Mouse (Mus musculus): ENCODE results near the gene Tmem131. TPM values are rescaled to one million over a fixed set of nuclear protein-coding genes. Genes with fewer than 3 reads are reported as not detected.

The Tmem131 gene
- polyA plus RNA-seq, 1 experiment from 2014 or later = 11.2 TPM

DNA sequence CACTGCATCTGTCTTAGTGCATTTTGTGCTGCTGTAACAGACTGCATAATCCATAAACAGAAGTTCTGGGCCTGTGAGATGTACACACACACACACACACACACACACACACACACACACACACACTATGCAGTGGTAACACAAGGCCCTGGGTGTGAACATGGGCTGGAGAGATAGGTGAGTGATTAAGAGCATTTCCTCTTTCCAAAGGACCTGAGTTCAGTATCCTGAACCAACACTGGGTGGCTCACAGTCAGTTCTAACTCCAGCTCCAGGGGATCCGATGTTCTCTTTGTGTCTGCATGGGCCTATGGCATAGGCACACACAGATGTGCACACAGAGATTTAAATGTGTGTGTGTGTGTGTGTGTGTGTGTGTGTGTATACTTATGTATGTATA lies 72.9 kb downstream of the Tmem131 start:
- Histone ChIP-seq H3K4me1 (no peaks in the 10 kb centered on the region), H3K27me3 (replicated peaks) (no peaks in the 10 kb centered on the region), H3K9me3 (replicated peaks) (no peaks in the 10 kb centered on the region), H3K27ac (replicated peaks) (no peak overlapping the region), H3K4me3 (replicated peaks) (no peak overlapping the region), H3K4me2 (no peak overlapping the region), H3K9ac (replicated peaks) (no peak overlapping the region), H3K36me3 (peaks cover 11% of the 10 kb centered on the region)
- no peak for ATAC-seq (ENCODE audit: low FRiP score)
- 83% methylated on average over 1 of the region's 1 CpGs for WGBS

DNA sequence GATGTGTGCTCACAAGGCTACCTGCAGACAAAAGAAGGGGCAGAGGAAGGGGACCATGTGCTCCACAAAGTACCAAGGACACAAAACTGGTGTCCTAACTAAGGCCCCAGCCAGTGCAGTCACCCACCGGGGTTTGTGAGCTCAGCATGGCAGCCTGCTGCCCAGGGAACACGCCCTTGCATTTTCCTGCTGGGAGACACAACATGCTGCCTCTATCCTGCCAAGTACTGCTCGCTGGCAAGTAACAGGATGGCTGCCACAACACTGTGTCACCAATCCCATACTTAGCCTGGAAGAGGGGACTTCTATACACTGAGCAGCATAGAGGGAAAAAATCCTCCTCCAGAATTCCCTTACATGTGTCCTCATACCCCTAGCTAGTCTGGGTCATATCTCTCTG lies 78.7 kb downstream of the Tmem131 start:
- Histone ChIP-seq H3K4me2 (no peak overlapping the region), H3K27me3 (replicated peaks) (no peaks in the 10 kb centered on the region), H3K4me1 (peaks cover 25% of the 10 kb centered on the region), H3K4me3 (replicated peaks) (no peak overlapping the region), H3K9me3 (replicated peaks) (no peaks in the 10 kb centered on the region), H3K36me3 (no peaks in the 10 kb centered on the region), H3K27ac (replicated peaks) (0 out of 2 replicates have a peak overlapping the region, but pooled peaks have one; percentile 37), H3K9ac (replicated peaks) (no peak overlapping the region)
- WGBS = 84% methylated on average over 3 of the region's 3 CpGs
- ATAC-seq (ENCODE audit: low FRiP score) = no peak

DNA sequence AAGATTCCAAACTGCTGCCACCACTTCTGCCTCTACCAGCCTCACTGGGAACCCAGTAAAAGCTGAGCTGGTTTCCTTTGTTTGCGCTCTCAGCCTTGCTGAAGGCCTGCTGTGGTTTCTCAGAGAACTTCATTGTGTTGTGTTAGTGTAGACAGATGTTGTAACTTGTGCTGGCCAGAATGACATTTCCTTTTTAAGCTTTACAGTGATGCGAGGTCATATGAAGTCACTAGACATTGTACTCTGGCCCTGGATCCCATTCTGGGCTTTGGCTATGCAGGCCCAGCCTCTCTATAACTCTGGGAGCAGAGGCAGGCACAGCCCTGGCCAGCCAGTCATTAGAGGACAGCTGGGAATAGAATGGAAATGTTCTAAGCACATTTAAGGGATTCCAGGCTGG lies 81.7 kb downstream of the Tmem131 start:
- Histone ChIP-seq H3K9ac (replicated peaks) (no peak overlapping the region), H3K4me1 (peaks cover 26% of the 10 kb centered on the region), H3K27me3 (replicated peaks) (no peaks in the 10 kb centered on the region), H3K4me2 (no peak overlapping the region), H3K36me3 (no peaks in the 10 kb centered on the region), H3K27ac (replicated peaks) (0 out of 2 replicates have a peak overlapping the region, but pooled peaks have one; percentile 64), H3K9me3 (replicated peaks) (no peaks in the 10 kb centered on the region), H3K4me3 (replicated peaks) (no peak overlapping the region)
- 74% methylated on average over 2 of the region's 2 CpGs for WGBS
- ATAC-seq (ENCODE audit: low FRiP score) = no peak

DNA sequence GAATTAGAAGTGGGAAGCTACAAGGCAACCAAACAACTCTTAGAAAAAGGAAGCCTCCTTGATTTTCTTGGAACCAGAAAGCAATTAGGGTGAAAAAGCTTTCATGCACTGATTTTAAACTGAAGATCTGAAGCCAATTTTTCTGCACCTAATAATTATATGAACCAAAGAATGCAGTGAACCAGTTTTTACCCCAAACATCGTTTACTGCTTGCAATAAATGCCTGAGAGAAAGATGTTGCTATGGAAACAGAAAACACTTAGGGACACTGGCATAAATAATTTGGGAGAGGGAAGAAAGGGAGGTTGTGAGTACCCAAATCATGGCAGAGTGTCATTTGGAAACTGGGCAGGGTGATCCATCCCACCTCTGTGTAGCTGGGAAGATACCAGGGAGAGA lies 82.6 kb downstream of the Tmem131 start:
- no peak for ATAC-seq (ENCODE audit: low FRiP score)
- Histone ChIP-seq H3K4me3 (replicated peaks) (no peak overlapping the region), H3K27me3 (replicated peaks) (no peaks in the 10 kb centered on the region), H3K4me2 (no peak overlapping the region), H3K4me1 (peaks cover 26% of the 10 kb centered on the region), H3K27ac (replicated peaks) (peak overlapping the region; percentile 64), H3K9ac (replicated peaks) (no peak overlapping the region), H3K9me3 (replicated peaks) (no peaks in the 10 kb centered on the region), H3K36me3 (no peaks in the 10 kb centered on the region)
- WGBS = 4% methylated on average over 1 of the region's 1 CpGs

DNA sequence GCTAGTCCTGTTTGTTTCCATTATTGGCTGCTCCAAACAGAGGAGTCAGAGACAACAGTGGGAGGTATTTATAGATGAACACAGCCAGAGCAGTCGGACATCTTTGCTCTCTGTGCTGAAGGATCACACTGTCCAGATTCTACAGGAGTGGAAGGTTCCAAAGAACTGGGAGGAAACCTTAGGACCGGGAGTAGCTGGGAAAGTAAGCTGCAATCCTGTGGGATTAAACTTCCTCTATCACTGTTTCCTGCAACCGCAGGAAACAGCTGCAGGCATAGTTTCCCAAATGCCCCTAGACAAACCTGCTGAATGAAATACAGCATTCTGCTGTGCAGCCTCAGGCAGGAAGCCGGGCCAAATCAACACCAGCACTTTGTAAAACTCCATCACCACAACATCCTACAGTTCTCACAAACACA lies 83.0 kb downstream of the Tmem131 start:
- peak overlapping the region; percentile 64 for H3K27ac ChIP-seq (replicated peaks)
- H3K9ac ChIP-seq (replicated peaks) = no peak overlapping the region
- no peak for ATAC-seq (ENCODE audit: low FRiP score)
- no peaks in the 10 kb centered on the region for H3K27me3 ChIP-seq (replicated peaks)
- peaks cover 30% of the 10 kb centered on the region for H3K4me1 ChIP-seq
- 43% methylated on average over 4 of the region's 4 CpGs for WGBS
- H3K4me2 ChIP-seq = no peak overlapping the region
- no peak overlapping the region for H3K4me3 ChIP-seq (replicated peaks)
- no peaks in the 10 kb centered on the region for H3K36me3 ChIP-seq
- H3K9me3 ChIP-seq (replicated peaks) = no peaks in the 10 kb centered on the region

DNA sequence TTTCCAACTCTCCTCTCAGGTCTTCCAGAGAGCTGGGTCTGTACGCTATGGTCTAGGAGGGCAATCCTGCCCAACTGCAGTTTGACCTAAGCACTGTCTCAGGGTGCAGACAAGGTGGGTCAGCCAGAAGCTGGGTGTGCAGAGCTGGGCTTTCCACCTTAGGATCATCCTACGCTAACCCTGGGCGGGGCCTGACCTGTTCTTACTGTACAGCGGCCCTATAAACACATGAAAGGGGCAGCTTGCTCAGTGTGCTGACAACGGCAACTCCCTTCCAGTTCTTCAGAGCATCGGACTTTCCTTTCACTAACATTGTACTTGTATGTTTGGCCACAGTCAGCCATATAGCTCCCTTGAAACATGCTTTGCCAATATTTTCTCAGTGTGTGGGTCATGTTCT lies 86.4 kb downstream of the Tmem131 start:
- H3K36me3 ChIP-seq = no peaks in the 10 kb centered on the region
- no peak overlapping the region for H3K27ac ChIP-seq (replicated peaks)
- no peak overlapping the region for H3K4me3 ChIP-seq (replicated peaks)
- peaks cover 26% of the 10 kb centered on the region for H3K4me1 ChIP-seq
- H3K9me3 ChIP-seq (replicated peaks) = no peaks in the 10 kb centered on the region
- ATAC-seq (ENCODE audit: low FRiP score) = no peak
- no peak overlapping the region for H3K9ac ChIP-seq (replicated peaks)
- H3K27me3 ChIP-seq (replicated peaks) = no peaks in the 10 kb centered on the region
- 93% methylated on average over 6 of the region's 6 CpGs for WGBS
- H3K4me2 ChIP-seq = no peak overlapping the region

DNA sequence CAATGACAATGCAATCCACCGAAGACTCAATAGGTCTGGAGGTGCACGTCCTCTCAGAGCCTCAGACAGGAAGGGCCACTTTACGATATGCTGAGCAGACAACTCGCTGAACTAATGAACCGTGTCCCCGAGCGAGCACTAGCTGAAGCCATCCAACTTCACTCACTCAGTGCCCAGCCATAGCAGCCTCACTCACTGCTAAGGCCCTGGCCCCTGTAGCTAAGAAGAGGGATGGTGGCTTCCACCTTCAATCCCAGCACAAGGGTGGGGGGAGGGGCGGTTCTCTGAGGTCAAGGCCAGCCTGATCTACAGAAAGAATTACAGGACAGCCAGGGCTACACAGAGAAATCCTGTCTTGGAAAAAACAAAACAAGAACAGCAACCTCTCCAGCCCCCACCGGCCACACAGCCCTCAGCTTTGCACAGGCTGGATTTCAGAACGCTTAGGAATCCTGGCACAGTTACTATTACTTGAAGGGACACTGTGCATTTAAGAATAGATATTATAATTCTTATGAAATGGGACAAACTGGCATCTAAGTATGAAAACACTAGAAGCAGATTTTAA lies 89.2 kb downstream of the Tmem131 start:
- H3K9ac ChIP-seq (replicated peaks) = no peak overlapping the region
- no peak overlapping the region for H3K27ac ChIP-seq (replicated peaks)
- H3K9me3 ChIP-seq (replicated peaks) = no peaks in the 10 kb centered on the region
- ATAC-seq (ENCODE audit: low FRiP score) = no peak
- H3K4me3 ChIP-seq (replicated peaks) = no peak overlapping the region
- H3K4me2 ChIP-seq = no peak overlapping the region
- peaks cover 3% of the 10 kb centered on the region; the same call in 1 of the 2 replicates for H3K4me1 ChIP-seq
- 48% methylated on average over 10 of the region's 10 CpGs for WGBS
- H3K36me3 ChIP-seq = no peaks in the 10 kb centered on the region
- H3K27me3 ChIP-seq (replicated peaks) = no peaks in the 10 kb centered on the region

DNA sequence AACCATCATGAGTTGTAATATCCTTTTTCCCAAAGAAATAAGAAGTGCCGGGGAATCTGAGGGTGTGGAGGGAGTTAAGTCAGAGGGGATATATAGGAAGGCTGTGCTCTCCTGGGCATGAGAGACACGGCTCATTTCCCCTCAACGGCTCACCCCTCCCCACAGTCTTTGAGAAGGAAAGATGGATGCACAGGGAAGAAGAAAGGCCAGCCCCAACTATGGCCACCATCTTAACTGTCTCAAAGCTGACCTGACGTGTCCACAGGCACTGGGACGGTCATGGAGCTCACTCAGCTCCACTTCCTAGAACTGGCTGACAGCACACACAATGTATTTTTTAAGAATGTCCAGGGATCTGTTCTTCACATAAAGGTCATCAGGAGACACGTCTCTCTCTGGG lies 91.4 kb downstream of the Tmem131 start:
- Histone ChIP-seq H3K9me3 (replicated peaks) (no peaks in the 10 kb centered on the region), H3K36me3 (no peaks in the 10 kb centered on the region), H3K4me1 (peaks cover 3% of the 10 kb centered on the region; the same call in 1 of the 2 replicates), H3K9ac (replicated peaks) (no peak overlapping the region), H3K4me3 (replicated peaks) (no peak overlapping the region), H3K4me2 (no peak overlapping the region), H3K27me3 (replicated peaks) (no peaks in the 10 kb centered on the region), H3K27ac (replicated peaks) (no peak overlapping the region)
- WGBS = 68% methylated on average over 6 of the region's 6 CpGs
- no peak for ATAC-seq (ENCODE audit: low FRiP score)

DNA sequence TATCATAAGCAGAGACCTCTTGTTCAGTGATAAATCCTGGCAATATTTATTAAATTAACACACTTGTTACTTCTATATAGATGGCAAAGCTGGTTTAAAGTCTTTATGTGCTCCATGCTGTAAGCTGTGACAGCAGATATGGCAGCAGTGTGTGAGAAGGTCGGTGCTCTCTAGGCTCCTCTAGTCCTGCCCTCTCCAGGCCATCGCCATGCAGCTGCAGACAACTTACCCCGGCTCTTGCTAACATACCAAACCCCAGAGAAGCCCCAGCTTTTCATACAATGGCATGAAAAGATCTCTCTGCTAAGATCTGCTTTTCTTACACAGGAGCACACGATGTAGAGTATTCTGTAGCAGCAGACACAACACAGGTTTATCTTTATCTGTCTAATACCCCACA lies 92.1 kb downstream of the Tmem131 start:
- WGBS = 87% methylated on average over 4 of the region's 4 CpGs
- no peak overlapping the region for H3K27ac ChIP-seq (replicated peaks)
- no peaks in the 10 kb centered on the region for H3K27me3 ChIP-seq (replicated peaks)
- no peak overlapping the region for H3K4me2 ChIP-seq
- H3K9ac ChIP-seq (replicated peaks) = no peak overlapping the region
- H3K4me1 ChIP-seq = peaks cover 3% of the 10 kb centered on the region; the same call in 1 of the 2 replicates
- no peaks in the 10 kb centered on the region for H3K36me3 ChIP-seq
- no peak for ATAC-seq (ENCODE audit: low FRiP score)
- no peak overlapping the region for H3K4me3 ChIP-seq (replicated peaks)
- no peaks in the 10 kb centered on the region for H3K9me3 ChIP-seq (replicated peaks)

DNA sequence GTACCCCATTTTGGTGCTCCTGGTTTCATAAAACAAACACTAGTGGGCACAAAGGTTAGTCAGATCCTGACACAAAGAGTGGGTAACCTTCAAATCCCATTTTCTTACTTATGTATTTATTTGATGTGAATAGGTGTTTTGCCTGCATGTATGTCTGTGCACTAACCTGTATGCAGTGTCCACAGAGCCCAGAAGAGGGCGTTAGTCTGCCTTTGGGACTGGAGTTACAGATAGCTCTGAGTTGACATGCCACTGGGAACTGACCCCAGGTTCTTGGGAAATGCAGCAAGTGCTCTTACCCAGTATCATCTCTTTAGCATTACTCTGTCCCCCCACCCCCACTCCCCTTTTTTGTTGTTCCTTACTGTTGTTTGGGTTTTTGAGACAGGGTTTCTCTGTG lies 95.4 kb downstream of the Tmem131 start:
- no peaks in the 10 kb centered on the region for H3K9me3 ChIP-seq (replicated peaks)
- ATAC-seq (ENCODE audit: low FRiP score) = no peak
- no peak overlapping the region for H3K4me2 ChIP-seq
- no peak overlapping the region for H3K27ac ChIP-seq (replicated peaks)
- H3K27me3 ChIP-seq (replicated peaks) = no peaks in the 10 kb centered on the region
- 96% methylated on average over 1 of the region's 1 CpGs for WGBS
- H3K4me1 ChIP-seq = no peaks in the 10 kb centered on the region
- no peak overlapping the region for H3K4me3 ChIP-seq (replicated peaks)
- no peak overlapping the region for H3K9ac ChIP-seq (replicated peaks)
- no peaks in the 10 kb centered on the region for H3K36me3 ChIP-seq

DNA sequence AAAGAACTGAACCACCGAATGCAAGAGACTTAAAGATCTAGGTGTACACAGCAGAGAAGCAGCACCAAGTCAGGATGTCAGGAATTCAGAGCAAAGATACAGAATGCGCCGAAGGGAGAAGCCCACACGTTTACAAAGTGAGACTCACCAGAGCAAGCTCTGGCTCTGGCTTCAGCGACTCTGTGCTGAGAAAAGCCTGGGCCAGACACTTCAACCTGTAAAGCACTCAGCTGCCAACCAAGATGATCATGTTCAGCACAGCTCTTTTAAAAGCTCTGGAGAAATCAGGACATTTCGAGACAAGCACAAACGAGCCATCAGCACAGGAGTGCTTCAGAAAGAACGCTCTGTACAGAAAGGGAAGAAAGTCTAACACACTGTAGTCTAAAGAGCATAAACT lies 96.2 kb downstream of the Tmem131 start:
- no peaks in the 10 kb centered on the region for H3K27me3 ChIP-seq (replicated peaks)
- no peak overlapping the region for H3K9ac ChIP-seq (replicated peaks)
- 86% methylated on average over 8 of the region's 8 CpGs for WGBS
- H3K4me1 ChIP-seq = no peaks in the 10 kb centered on the region
- H3K9me3 ChIP-seq (replicated peaks) = no peaks in the 10 kb centered on the region
- H3K27ac ChIP-seq (replicated peaks) = no peak overlapping the region
- no peak overlapping the region for H3K4me2 ChIP-seq
- no peaks in the 10 kb centered on the region for H3K36me3 ChIP-seq
- ATAC-seq (ENCODE audit: low FRiP score) = no peak
- H3K4me3 ChIP-seq (replicated peaks) = no peak overlapping the region

DNA sequence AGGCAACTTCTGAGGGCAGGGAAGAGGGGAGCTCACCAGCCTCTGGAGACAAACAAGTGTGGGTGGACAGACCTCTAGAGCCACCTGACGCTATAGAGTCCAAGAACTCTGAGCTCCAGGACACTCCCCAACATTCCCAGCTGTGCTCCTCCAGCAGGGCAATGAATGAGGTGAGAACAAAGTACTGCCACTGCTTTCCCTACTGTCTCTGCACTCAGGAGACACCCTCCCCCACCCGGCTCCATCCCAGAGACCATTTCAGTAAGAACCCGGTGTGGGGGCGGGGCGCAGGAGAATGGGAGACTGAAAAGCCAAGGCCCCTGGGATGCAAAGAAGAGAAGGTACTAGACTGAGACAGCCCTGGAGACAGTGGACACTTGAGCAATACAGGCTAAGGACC lies 98.4 kb downstream of the Tmem131 start:
- H3K4me3 ChIP-seq (replicated peaks) = no peak overlapping the region
- H3K36me3 ChIP-seq = no peaks in the 10 kb centered on the region
- 22% methylated on average over 5 of the region's 5 CpGs for WGBS
- no peak overlapping the region for H3K4me2 ChIP-seq
- H3K27me3 ChIP-seq (replicated peaks) = no peaks in the 10 kb centered on the region
- no peak overlapping the region for H3K9ac ChIP-seq (replicated peaks)
- ATAC-seq (ENCODE audit: low FRiP score) = no peak
- no peak overlapping the region for H3K27ac ChIP-seq (replicated peaks)
- H3K9me3 ChIP-seq (replicated peaks) = no peaks in the 10 kb centered on the region
- no peaks in the 10 kb centered on the region for H3K4me1 ChIP-seq

DNA sequence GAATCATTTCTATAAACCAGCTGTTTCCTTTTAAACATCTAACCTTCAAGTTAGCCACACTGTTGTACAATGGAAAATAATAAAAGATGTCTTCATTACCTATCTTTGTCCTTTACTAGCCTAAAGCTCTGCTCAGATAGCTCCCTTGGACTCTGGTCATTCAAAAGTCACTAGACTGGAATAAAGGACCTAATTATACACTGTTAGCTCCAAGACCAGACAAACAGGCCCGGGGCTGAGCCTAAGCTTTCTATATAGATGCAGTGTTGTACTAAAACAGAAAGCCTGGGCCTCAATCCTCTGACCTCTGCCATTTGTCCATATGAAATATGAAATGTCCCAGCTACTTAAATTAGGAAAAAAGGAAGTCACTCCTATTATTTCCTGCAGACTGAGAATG lies 101.7 kb downstream of the Tmem131 start:
- H3K4me2 ChIP-seq = no peak overlapping the region
- no peaks in the 10 kb centered on the region for H3K4me1 ChIP-seq
- H3K27me3 ChIP-seq (replicated peaks) = no peaks in the 10 kb centered on the region
- no peaks in the 10 kb centered on the region for H3K9me3 ChIP-seq (replicated peaks)
- WGBS = 21% methylated on average over 1 of the region's 1 CpGs
- peaks cover 9% of the 10 kb centered on the region; the same call in 1 of the 2 replicates for H3K36me3 ChIP-seq
- H3K9ac ChIP-seq (replicated peaks) = no peak overlapping the region
- ATAC-seq (ENCODE audit: low FRiP score) = no peak
- no peak overlapping the region for H3K27ac ChIP-seq (replicated peaks)
- H3K4me3 ChIP-seq (replicated peaks) = no peak overlapping the region
